Mouse (Mus musculus): ENCODE measurements around the gene Osbpl8.

- TF ChIP-seq GATA1 (IDR thresholded peaks at IDR 0.05; ENCODE audit: low read length) (no peak), TAL1 (IDR thresholded peaks at IDR 0.05; ENCODE audit: low read length) (no peak)
Measured at GRCm38 (mm10) chr10:111134412-111134957, 30.1 kb upstream of the Osbpl8 start.
